Mouse (Mus musculus) v-Abl transformed pro-B cells (cell line): ENCODE results near the gene Slitrk6.

Experiments
- in situ Hi-C, 2 experiments: fragments of 400-800 bp; cut with MboI; formaldehyde crosslinking; loops; one replicate each; pipeline ENCODE4 v1.15.1; 2025; ENCODE audit not compliant: unreplicated experiment in 2 of 2

The Slitrk6 gene

DNA sequence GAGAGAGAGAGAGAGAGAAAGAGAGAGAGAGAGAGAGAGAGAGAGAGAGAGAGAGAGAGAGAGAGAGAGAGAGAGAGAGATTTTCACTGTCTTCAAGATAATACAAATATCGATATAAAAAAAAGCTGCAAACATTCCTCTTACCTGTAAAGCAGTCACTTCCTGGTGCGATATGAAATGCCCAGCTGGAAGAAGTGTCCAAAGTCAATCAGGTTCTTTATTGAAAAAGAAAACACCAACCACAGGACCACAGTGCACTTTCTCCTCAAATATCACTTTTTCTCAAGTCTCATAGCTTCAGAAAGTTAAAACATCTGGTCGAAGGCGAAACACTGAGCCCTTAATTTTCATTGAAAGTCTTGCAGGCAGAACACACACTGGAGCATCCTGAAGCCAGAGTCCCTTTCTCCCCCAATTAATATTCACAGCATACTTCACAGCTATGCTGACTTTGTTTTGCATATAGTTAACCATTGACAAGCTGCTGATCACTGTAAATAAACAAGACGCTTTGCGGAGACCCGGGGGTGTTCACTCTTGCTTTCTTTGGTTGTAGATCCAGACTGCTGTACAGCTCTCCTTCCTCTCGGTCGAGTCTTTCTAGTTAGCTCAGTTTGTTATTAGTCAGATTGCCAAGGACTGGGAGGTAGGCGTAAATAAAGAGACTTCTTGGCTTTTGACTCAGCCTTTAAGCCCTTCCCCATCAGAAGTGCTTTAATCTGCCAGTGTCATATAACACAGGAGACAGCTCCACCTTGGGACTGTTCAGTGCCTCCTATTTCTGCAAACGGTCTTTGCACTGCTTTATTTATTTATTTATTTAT, at the start of gene Slitrk6:
Slitrk6 (minus strand) TSS at position 666 of the 824 bp plus-strand sequence.
- in situ Hi-C loops, result no loop called here

GRCm38 (mm10) chr14:110777546-110777945, 22.6 kb upstream of the Slitrk6 start:
- in situ Hi-C loops, result no loop called here

DNA sequence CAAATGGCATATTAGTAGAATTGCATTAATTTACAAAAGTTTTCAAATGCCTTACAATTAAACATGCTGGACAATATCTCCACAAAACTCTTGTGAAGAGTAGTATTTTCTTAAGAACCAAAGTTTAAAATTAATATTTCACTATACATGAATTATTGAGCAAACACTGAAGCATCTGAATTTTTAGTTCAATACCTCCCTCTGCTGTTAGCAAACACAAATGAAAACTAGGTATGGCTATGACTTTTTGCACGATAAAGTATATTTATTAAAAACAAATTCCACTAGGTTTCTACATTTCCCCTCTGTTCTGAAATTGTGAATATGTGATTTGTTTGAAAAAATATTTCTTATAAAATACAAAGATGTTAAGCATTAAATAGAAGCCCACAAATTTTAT, 15.7 kb upstream of the Slitrk6 start:
- in situ Hi-C loops, result no loop called here

- in situ Hi-C loops, result loop anchor here in 1 of 2 experiments (10.0 kb wide), 1 partner anchor 888 kb away; no protein-coding TSS in a partner anchor
Observed at GRCm38 (mm10) chr14:110762588-110763220, 7.8 kb upstream of the Slitrk6 start.

DNA sequence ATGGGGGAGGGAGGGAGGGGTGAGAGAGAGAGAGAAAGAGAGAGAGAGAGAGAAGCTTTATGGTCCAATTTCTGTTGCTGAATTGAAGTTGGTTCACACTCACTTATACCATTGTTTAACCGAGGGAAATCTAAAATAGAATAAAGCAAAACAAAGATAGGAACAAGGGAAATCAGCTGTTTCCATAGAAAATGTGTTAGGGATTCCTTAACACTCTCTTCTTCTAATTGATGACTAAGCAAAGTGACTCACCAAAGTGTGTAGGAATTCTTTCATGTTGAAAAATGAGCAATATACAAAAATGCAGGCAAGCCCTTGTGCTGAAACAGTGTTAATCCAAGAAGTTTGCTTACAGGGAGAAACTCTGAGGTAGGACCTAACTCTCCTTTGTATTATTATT, 6.0 kb upstream of the Slitrk6 start:
- in situ Hi-C loops, result loop anchor here in 1 of 2 experiments (10.0 kb wide), 1 partner anchor 886 kb away; no protein-coding TSS in a partner anchor

- in situ Hi-C loops, result no loop called here
Observed at GRCm38 (mm10) chr14:110755308-110755650, 330 bp upstream of the Slitrk6 start.

GRCm38 (mm10) chr14:110739861-110740260, 15.1 kb downstream of the Slitrk6 start:
- in situ Hi-C loops, result no loop called here

DNA sequence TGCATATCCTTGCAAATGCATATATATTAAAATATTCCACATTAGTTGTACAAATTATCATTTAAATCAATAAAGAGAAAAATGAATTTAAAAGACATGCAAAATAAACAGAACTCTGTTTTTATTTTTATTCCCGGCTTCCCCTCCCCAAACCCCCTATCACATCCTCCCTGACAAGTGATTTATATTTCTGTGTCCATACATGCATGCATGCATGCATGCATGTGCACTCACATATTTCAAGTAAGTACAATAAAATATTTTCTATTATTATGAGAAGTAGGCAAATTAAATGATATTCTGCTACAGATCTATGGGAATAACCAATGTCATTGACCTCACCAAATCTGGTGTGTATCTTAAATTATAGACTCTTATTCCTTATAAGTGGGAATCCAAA, 15.6 kb downstream of the Slitrk6 start:
- in situ Hi-C loops, result no loop called here

DNA sequence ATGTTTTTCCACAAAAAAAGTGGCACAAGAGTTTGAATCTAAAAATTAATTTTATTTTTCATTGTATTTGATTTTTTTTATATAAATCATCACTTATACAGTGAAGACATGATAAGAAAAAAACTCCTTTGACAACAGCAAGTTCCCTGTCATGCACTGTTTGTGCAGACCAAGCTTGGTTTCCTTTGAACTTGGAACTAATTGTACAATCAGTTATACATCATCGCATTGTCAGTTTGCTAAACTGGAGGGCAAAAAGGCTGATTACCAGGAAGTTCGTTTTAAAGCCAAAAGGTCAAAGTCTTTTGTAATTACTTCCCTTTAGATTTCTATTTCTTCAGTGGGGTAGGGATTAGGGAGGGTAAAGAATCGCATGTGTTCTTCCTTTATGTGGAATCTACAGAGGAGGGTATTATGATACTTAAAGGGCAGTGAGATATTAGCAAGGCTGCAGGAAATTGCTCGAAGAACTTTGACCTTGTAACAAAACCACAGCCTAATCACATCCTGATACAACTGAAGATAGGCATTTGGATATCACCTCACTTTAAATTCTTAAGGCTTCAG, 26.5 kb downstream of the Slitrk6 start:
- in situ Hi-C loops, result no loop called here

DNA sequence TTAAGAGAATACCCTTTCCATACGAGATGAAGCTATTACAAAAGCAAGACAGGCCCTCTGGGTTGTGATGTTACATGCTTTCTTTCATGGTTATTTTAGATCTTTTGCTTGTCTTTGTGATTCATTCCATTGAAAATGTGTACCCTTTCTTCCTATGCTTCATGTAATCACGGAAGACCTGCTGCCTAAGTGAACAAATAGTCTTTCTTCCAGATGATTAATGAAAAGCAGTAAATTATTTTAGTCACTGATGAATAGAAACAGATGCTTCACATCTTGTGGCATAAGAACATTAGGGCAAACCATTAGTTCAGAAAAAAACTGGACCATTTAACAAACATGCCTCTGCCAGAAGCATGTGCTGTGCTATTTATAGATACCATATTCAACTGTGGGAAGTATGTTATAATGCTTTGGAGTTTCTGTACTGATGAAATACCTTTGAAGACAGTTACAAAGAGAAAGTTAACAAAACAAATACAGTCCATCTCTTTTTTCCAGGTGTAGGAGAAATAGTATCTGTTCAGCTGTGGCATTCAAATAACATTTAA, 30.8 kb downstream of the Slitrk6 start:
- in situ Hi-C loops, result no loop called here
